Mouse (Mus musculus) MEL (cell line): ENCODE measurements around the gene Gpr179. TPM values are rescaled to one million over a fixed set of nuclear protein-coding genes. Genes with fewer than 3 reads are reported as not detected.

ENCODE experiments used
- DNase-seq: peaks from one replicate; pipeline ENCODE4 v3.0.0; 2011; ENCODE audit warnings: low read depth, low spot score
- H3K27ac ChIP-seq: 2 replicates; pipeline ENCODE4 v1.5.1; 2012; ENCODE audit warnings: low read depth, mild to moderate bottlenecking, control low read depth, low read length, moderate library complexity; ENCODE audit not compliant: control insufficient read depth
- H3K27me3 ChIP-seq, 2 experiments: fragments of 150-350 bp in 1 of 2; sonication (generic) in 1 of 2; 2 replicates each; pipeline ENCODE4 v1.6.1; 2012; ENCODE audit warnings: low read length in 2 of 2, mild to moderate bottlenecking in 2 of 2, improper control_type of control experiment in 1 of 2, moderate library complexity in 1 of 2; ENCODE audit not compliant: insufficient read depth in 2 of 2, control insufficient read depth in 1 of 2
- H3K36me3 ChIP-seq, 2 experiments: 2 replicates each; pipeline ENCODE4 v1.6.1; 2012 to 2014; ENCODE audit warnings: low read length in 2 of 2, improper control_type of control experiment in 1 of 2, inconsistent platforms in 1 of 2, mild to moderate bottlenecking in 1 of 2; ENCODE audit not compliant: insufficient read depth in 2 of 2, control insufficient read depth in 1 of 2
- H3K4me1 ChIP-seq, 2 experiments: fragments of 150-350 bp in 1 of 2; sonication (generic) in 1 of 2; 2 replicates each; pipeline ENCODE4 v1.6.1; 2012; ENCODE audit warnings: low read length in 2 of 2, improper control_type of control experiment in 1 of 2, mild to moderate bottlenecking in 1 of 2; ENCODE audit not compliant: insufficient read depth in 2 of 2, control insufficient read depth in 1 of 2
- H3K4me3 ChIP-seq, 2 experiments: fragments of 150-350 bp in 1 of 2; sonication (generic) in 1 of 2; 2 replicates each; pipeline ENCODE4 v1.5.1; 2012; ENCODE audit warnings: low read depth in 2 of 2, low read length in 2 of 2, mild to moderate bottlenecking in 2 of 2, moderate library complexity in 2 of 2, control low read depth in 1 of 2, improper control_type of control experiment in 1 of 2; ENCODE audit not compliant: control insufficient read depth in 1 of 2, insufficient read depth in 1 of 2
- H3K79me2 ChIP-seq: 2 replicates; pipeline ENCODE4 v1.6.1; 2012; ENCODE audit warnings: mild to moderate bottlenecking, low read length, moderate library complexity; ENCODE audit not compliant: control insufficient read depth, poor library complexity, insufficient read depth
- H3K9ac ChIP-seq: 2 replicates; pipeline ENCODE4 v1.6.1; 2012; ENCODE audit warnings: low read depth, mild to moderate bottlenecking, control low read depth, low read length, moderate library complexity; ENCODE audit not compliant: control insufficient read depth, poor library complexity, severe bottlenecking
- H3K9me3 ChIP-seq: fragments of 150-350 bp; sonication (generic); replicated peaks from 2 replicates; pipeline ENCODE4 v1.6.1; 2012; ENCODE audit warnings: mild to moderate bottlenecking, low read length, improper control_type of control experiment, moderate library complexity; ENCODE audit not compliant: insufficient read depth
- BHLHE40 ChIP-seq: IDR thresholded peaks from 2 replicates; pipeline ENCODE4 v1.6.1; 2012; ENCODE audit warnings: low read depth, mild to moderate bottlenecking, inconsistent platforms, low read length, improper control_type of control experiment, borderline replicate concordance
- CHD1 ChIP-seq: IDR thresholded peaks from 2 replicates; pipeline ENCODE4 v1.6.1; 2012; ENCODE audit warnings: low read depth, mild to moderate bottlenecking, inconsistent platforms, low read length, improper control_type of control experiment
- CHD2 ChIP-seq: IDR thresholded peaks from 2 replicates; pipeline ENCODE4 v1.6.1; 2011; ENCODE audit warnings: low read length, improper control_type of control experiment
- E2F4 ChIP-seq: IDR thresholded peaks from 2 replicates; pipeline ENCODE4 v1.6.1; 2011; ENCODE audit warnings: low read depth, low read length, improper control_type of control experiment, borderline replicate concordance
- EP300 ChIP-seq, 2 experiments: IDR thresholded peaks; 2 replicates each; pipeline ENCODE4 v1.6.1; 2011; ENCODE audit warnings: improper control_type of control experiment in 2 of 2, low read length in 2 of 2, low read depth in 1 of 2, mild to moderate bottlenecking in 1 of 2
- HCFC1 ChIP-seq: IDR thresholded peaks from 2 replicates; pipeline ENCODE4 v1.6.1; 2012; ENCODE audit warnings: low read depth, mild to moderate bottlenecking, inconsistent platforms, low read length, improper control_type of control experiment, moderate library complexity
- MAX ChIP-seq: IDR thresholded peaks from 2 replicates; pipeline ENCODE4 v1.6.1; 2011; ENCODE audit warnings: low read length, improper control_type of control experiment
- MAZ ChIP-seq: IDR thresholded peaks from 2 replicates; pipeline ENCODE4 v1.6.1; 2012; ENCODE audit warnings: low read depth, mild to moderate bottlenecking, inconsistent platforms, low read length, improper control_type of control experiment
- MEF2A ChIP-seq: IDR thresholded peaks from 2 replicates; pipeline ENCODE4 v1.6.1; 2014; ENCODE audit warnings: low read depth, mild to moderate bottlenecking, inconsistent platforms, low read length, improper control_type of control experiment; ENCODE audit not compliant: poor library complexity, insufficient replicate concordance, severe bottlenecking; ENCODE audit errors: extremely low read depth
- MYC ChIP-seq: IDR thresholded peaks from 2 replicates; pipeline ENCODE4 v1.6.1; 2011; ENCODE audit warnings: low read depth, mild to moderate bottlenecking, low read length, improper control_type of control experiment, moderate library complexity
- NELFE ChIP-seq: IDR thresholded peaks from 2 replicates; pipeline ENCODE4 v1.6.1; 2011; ENCODE audit warnings: low read depth, low read length, improper control_type of control experiment
- NRF1 ChIP-seq: IDR thresholded peaks from 2 replicates; pipeline ENCODE4 v1.6.1; 2014; ENCODE audit warnings: low read depth, mild to moderate bottlenecking, inconsistent platforms, low read length, improper control_type of control experiment, moderate library complexity; ENCODE audit not compliant: poor library complexity, insufficient read depth, severe bottlenecking
- POLR2AphosphoS2 ChIP-seq: IDR thresholded peaks from 2 replicates; pipeline ENCODE4 v1.6.1; 2011; ENCODE audit warnings: low read length, improper control_type of control experiment
- SIN3A ChIP-seq: IDR thresholded peaks from 2 replicates; pipeline ENCODE4 v1.6.1; 2012; ENCODE audit warnings: low read length, improper control_type of control experiment, inconsistent platforms
- TBP ChIP-seq: IDR thresholded peaks from 2 replicates; pipeline ENCODE4 v1.8.0; 2011; ENCODE audit warnings: low read depth, low read length, improper control_type of control experiment
- USF1 ChIP-seq: IDR thresholded peaks from 2 replicates; pipeline ENCODE4 v1.6.1; 2014; ENCODE audit warnings: low read depth, mild to moderate bottlenecking, inconsistent platforms, low read length, improper control_type of control experiment, moderate library complexity
- ZC3H11A ChIP-seq: IDR thresholded peaks from 2 replicates; pipeline ENCODE4 v1.6.1; 2012; ENCODE audit warnings: low read depth, mild to moderate bottlenecking, inconsistent platforms, low read length, improper control_type of control experiment
- ZNF384 ChIP-seq: IDR thresholded peaks from 2 replicates; pipeline ENCODE4 v1.6.1; 2012; ENCODE audit warnings: low read depth, mild to moderate bottlenecking, inconsistent platforms, low read length, improper control_type of control experiment
- polyA plus RNA-seq, 2 experiments: library from polyadenylated mRNA; stranded (reverse) in 1 of 2; unstranded in 1 of 2; fragments of >175 nt in 1 of 2; fragments of >200 nt in 1 of 2; gene quantifications; 2 replicates each; pipeline versions ENCODE4 v1.2.1 to v1.2.4; 2012; ENCODE audit warnings: low replicate concordance in 2 of 2, low read depth in 1 of 2; ENCODE audit not compliant: insufficient read length in 2 of 2, insufficient read depth in 1 of 2, missing spikeins in 1 of 2
- total RNA-seq: library from RNA; depleted of rRNA; stranded (reverse); fragments of 300-350 nt; gene quantifications from 2 replicates; pipeline ENCODE4 v1.2.3, GENCODE M21; 2012

Gene Gpr179
- total and polyA plus RNA-seq, 3 experiments = 0.01 to 0.04 TPM; not detected in 1

GRCm38 (mm10) chr11:97387811-97388210 is 35.9 kb upstream of the Gpr179 start (continued):
- TF ChIP-seq E2F4 = no peak
- TF ChIP-seq USF1 = no peak
- TF ChIP-seq, all 39 proteins: peak for 0

- H3K9me3 ChIP-seq = no peaks in the 10 kb centered on the region
- H3K79me2 ChIP-seq = no peaks in the 10 kb centered on the region
- H3K9ac ChIP-seq = no peak overlapping the region
- H3K4me1 ChIP-seq = no peaks in the 10 kb centered on the region
- H3K27me3 ChIP-seq = no peaks in the 10 kb centered on the region
- H3K4me3 ChIP-seq = no peak overlapping the region
- no peak for TF ChIP-seq USF1
- H3K27ac ChIP-seq = no peak overlapping the region
- peaks cover 0 to 32% of the 10 kb centered on the region in 2 experiments; a peak in 2 of 4 replicates for H3K36me3 ChIP-seq
- DNase-seq = no peak
Measured at GRCm38 (mm10) chr11:97383764-97384163, 31.9 kb upstream of the Gpr179 start.

GRCm38 (mm10) chr11:97383017-97383416 is 31.1 kb upstream of the Gpr179 start:
- Histone ChIP-seq H3K4me3 (no peak overlapping the region), H3K27me3 (no peaks in the 10 kb centered on the region), H3K4me1 (no peaks in the 10 kb centered on the region), H3K9ac (no peak overlapping the region), H3K27ac (no peak overlapping the region), H3K79me2 (no peaks in the 10 kb centered on the region), H3K9me3 (no peaks in the 10 kb centered on the region), H3K36me3 (peaks cover 0 to 32% of the 10 kb centered on the region in 2 experiments; a peak in 2 of 4 replicates)
- TF ChIP-seq BHLHE40 = no peak
- no peak for TF ChIP-seq MAZ
- no peak for TF ChIP-seq ZNF384
- TF ChIP-seq E2F4 = no peak
- TF ChIP-seq NRF1 = no peak
- TF ChIP-seq TBP = no peak
- TF ChIP-seq HCFC1 = no peak
- TF ChIP-seq CHD2 = no peak
- TF ChIP-seq MAX = no peak
- no peak for DNase-seq

- Histone ChIP-seq H3K79me2 (no peaks in the 10 kb centered on the region), H3K36me3 (peaks cover 0 to 28% of the 10 kb centered on the region in 2 experiments; a peak in 2 of 4 replicates), H3K4me1 (no peaks in the 10 kb centered on the region), H3K9me3 (no peaks in the 10 kb centered on the region), H3K9ac (no peak overlapping the region), H3K4me3 (no peak overlapping the region), H3K27ac (no peak overlapping the region), H3K27me3 (no peaks in the 10 kb centered on the region)
- TF ChIP-seq CHD2 = no peak
- TF ChIP-seq ZC3H11A = no peak
- no peak for TF ChIP-seq TBP
- TF ChIP-seq CHD1 = no peak
- TF ChIP-seq POLR2AphosphoS2 = no peak
- TF ChIP-seq USF1 = no peak
- TF ChIP-seq SIN3A = no peak
- TF ChIP-seq MAZ = no peak
- TF ChIP-seq NELFE = no peak
- no peak for TF ChIP-seq MYC
- no peak for TF ChIP-seq MEF2A
- TF ChIP-seq EP300 (IDR thresholded peaks at IDR 0.05; ENCODE audit: low read depth in 1 of 2, low read length in 2 of 2) = no peak
- no peak for DNase-seq
Measured at GRCm38 (mm10) chr11:97380036-97380435, 28.2 kb upstream of the Gpr179 start.
